Mouse (Mus musculus) embryonic facial prominence, embryonic 10.5 days (tissue): ENCODE results near the gene Rnf183. TPM values are rescaled to one million over a fixed set of nuclear protein-coding genes. Genes with fewer than 3 reads are reported as not detected.
A peak's percentile ranks its signal among the peaks of the same experiment; 100 is the strongest.

Experiments used
- DNase-seq: peaks from one replicate; pipeline ENCODE4 v3.0.0-alpha.2; 2017; ENCODE audit warnings: low spot score
- H3K27ac ChIP-seq: fragments of 300-500 bp; sonication (generic); replicated peaks from 2 replicates; pipeline ENCODE4 v1.5.1; 2016; ENCODE audit warnings: mild to moderate bottlenecking
- H3K27me3 ChIP-seq: fragments of 300-500 bp; sonication (generic); replicated peaks from 2 replicates; pipeline ENCODE4 v1.6.1; 2016; ENCODE audit warnings: low read depth, mild to moderate bottlenecking; ENCODE audit not compliant: poor library complexity, severe bottlenecking
- H3K36me3 ChIP-seq: fragments of 300-500 bp; sonication (generic); replicated peaks from 2 replicates; pipeline ENCODE4 v1.6.1; 2016; ENCODE audit warnings: mild to moderate bottlenecking, moderate library complexity
- H3K4me1 ChIP-seq: fragments of 300-500 bp; sonication (generic); 2 replicates; pipeline ENCODE4 v1.6.1; 2016
- H3K4me3 ChIP-seq: fragments of 300-500 bp; sonication (generic); 2 replicates; pipeline ENCODE4 v1.5.1; 2016; ENCODE audit warnings: mild to moderate bottlenecking, moderate library complexity
- H3K9me3 ChIP-seq: fragments of 300-500 bp; sonication (generic); 2 replicates; pipeline ENCODE4 v1.6.1; 2016; ENCODE audit warnings: mild to moderate bottlenecking
- WGBS: fragments of 180-500 bp; shearing (Covaris S2); methylation state at CpG from one replicate; pipeline ENCODE4 v1.1.7; 2016; 5-methylcytosine and 5-hydroxymethylcytosine counted together
- polyA plus RNA-seq: library from polyadenylated mRNA; unstranded; fragments of >200 nt; fragmentation: Nextera tagmentation; extraction: Ambion mirVana; gene quantifications from 2 replicates; pipeline ENCODE4 v1.2.1, GENCODE M21; 2016

Gene Rnf183
- polyA plus RNA-seq, 1 experiment from 2014 or later = not detected

- DNase-seq = no peak
- WGBS = 92% methylated on average over 3 of the region's 3 CpGs
- Histone ChIP-seq H3K9me3 (no peaks in the 10 kb centered on the region), H3K4me1 (no peaks in the 10 kb centered on the region), H3K36me3 (peaks cover 20% of the 10 kb centered on the region), H3K27me3 (no peaks in the 10 kb centered on the region), H3K4me3 (no peak overlapping the region), H3K27ac (no peak overlapping the region; the same call in 1 of the 2 replicates)
Observed at GRCm38 (mm10) chr4:62459081-62459480, 24.0 kb upstream of the Rnf183 start.

- DNase-seq = peak; percentile 45
- 65% methylated on average over 5 of the region's 5 CpGs for WGBS
- no peak overlapping the region for H3K4me3 ChIP-seq
- H3K36me3 ChIP-seq = 0 out of 2 replicates have a peak, but pooled peaks cover 3% of the 10 kb centered on the region
- no peak overlapping the region for H3K27ac ChIP-seq
- H3K9me3 ChIP-seq = no peaks in the 10 kb centered on the region
- H3K27me3 ChIP-seq = no peaks in the 10 kb centered on the region
- no peaks in the 10 kb centered on the region for H3K4me1 ChIP-seq
Observed at GRCm38 (mm10) chr4:62454995-62455394, 19.9 kb upstream of the Rnf183 start.

- Histone ChIP-seq H3K36me3 (no peaks in the 10 kb centered on the region), H3K4me3 (no peak overlapping the region), H3K4me1 (no peaks in the 10 kb centered on the region), H3K27me3 (no peaks in the 10 kb centered on the region), H3K9me3 (no peaks in the 10 kb centered on the region), H3K27ac (no peak overlapping the region)
- no peak for DNase-seq
- 78% methylated on average over 4 of the region's 4 CpGs for WGBS
Observed at GRCm38 (mm10) chr4:62440986-62441385, 5.9 kb upstream of the Rnf183 start.

GRCm38 (mm10) chr4:62440544-62440943, 5.5 kb upstream of the Rnf183 start:
- H3K4me1 ChIP-seq = no peaks in the 10 kb centered on the region
- 78% methylated on average over 4 of the region's 4 CpGs for WGBS
- no peaks in the 10 kb centered on the region for H3K27me3 ChIP-seq
- H3K27ac ChIP-seq = no peak overlapping the region
- H3K9me3 ChIP-seq = no peaks in the 10 kb centered on the region
- no peak for DNase-seq
- no peak overlapping the region for H3K4me3 ChIP-seq
- no peaks in the 10 kb centered on the region for H3K36me3 ChIP-seq

GRCm38 (mm10) chr4:62439793-62440192, 4.7 kb upstream of the Rnf183 start:
- Histone ChIP-seq H3K27me3 (no peaks in the 10 kb centered on the region), H3K4me1 (no peaks in the 10 kb centered on the region), H3K27ac (no peak overlapping the region), H3K4me3 (no peak overlapping the region), H3K36me3 (no peaks in the 10 kb centered on the region), H3K9me3 (no peaks in the 10 kb centered on the region)
- DNase-seq = no peak
- WGBS = 74% methylated on average over 4 of the region's 4 CpGs

- H3K9me3 ChIP-seq = no peaks in the 10 kb centered on the region
- H3K4me1 ChIP-seq = no peaks in the 10 kb centered on the region
- WGBS = 84% methylated on average over 7 of the region's 7 CpGs
- H3K27me3 ChIP-seq = no peaks in the 10 kb centered on the region
- H3K27ac ChIP-seq = no peak overlapping the region
- H3K36me3 ChIP-seq = no peaks in the 10 kb centered on the region
- DNase-seq = no peak
- no peak overlapping the region for H3K4me3 ChIP-seq
Observed at GRCm38 (mm10) chr4:62437871-62438270, 2.8 kb upstream of the Rnf183 start.

- DNase-seq = no peak
- Histone ChIP-seq H3K9me3 (no peaks in the 10 kb centered on the region), H3K27ac (no peak overlapping the region), H3K4me1 (no peaks in the 10 kb centered on the region), H3K36me3 (no peaks in the 10 kb centered on the region), H3K4me3 (no peak overlapping the region), H3K27me3 (no peaks in the 10 kb centered on the region)
- 89% methylated on average over 3 of the region's 3 CpGs for WGBS
Observed at GRCm38 (mm10) chr4:62437256-62437778, 2.3 kb upstream of the Rnf183 start.

- Histone ChIP-seq H3K4me3 (no peak overlapping the region), H3K27me3 (no peaks in the 10 kb centered on the region), H3K27ac (no peak overlapping the region), H3K4me1 (no peaks in the 10 kb centered on the region), H3K36me3 (no peaks in the 10 kb centered on the region), H3K9me3 (no peaks in the 10 kb centered on the region)
- WGBS = 78% methylated on average over 7 of the region's 7 CpGs
- DNase-seq = no peak
Observed at GRCm38 (mm10) chr4:62433939-62434870, 847 bp downstream of the Rnf183 start.

GRCm38 (mm10) chr4:62431522-62431921, 3.5 kb downstream of the Rnf183 start:
- Histone ChIP-seq H3K4me1 (no peaks in the 10 kb centered on the region), H3K27ac (no peak overlapping the region), H3K27me3 (no peaks in the 10 kb centered on the region), H3K36me3 (0 out of 2 replicates have a peak, but pooled peaks cover under 1% of the 10 kb centered on the region), H3K9me3 (no peaks in the 10 kb centered on the region), H3K4me3 (no peak overlapping the region)
- 85% methylated on average over 4 of the region's 4 CpGs for WGBS
- no peak for DNase-seq

- no peaks in the 10 kb centered on the region for H3K9me3 ChIP-seq
- H3K27ac ChIP-seq = no peak overlapping the region
Observed at GRCm38 (mm10) chr4:62430678-62431077, 4.4 kb downstream of the Rnf183 start.

GRCm38 (mm10) chr4:62429616-62430015, 5.4 kb downstream of the Rnf183 start:
- Histone ChIP-seq H3K27ac (no peak overlapping the region), H3K4me3 (no peak overlapping the region), H3K27me3 (no peaks in the 10 kb centered on the region), H3K9me3 (no peaks in the 10 kb centered on the region), H3K36me3 (peaks cover 19% of the 10 kb centered on the region), H3K4me1 (no peaks in the 10 kb centered on the region)
- WGBS = 90% methylated on average over 9 of the region's 9 CpGs
- DNase-seq = no peak

More at GRCm38 (mm10) chr4:62430678-62431077, 4.4 kb downstream of the Rnf183 start:
- Histone ChIP-seq H3K4me1 (no peaks in the 10 kb centered on the region), H3K27me3 (no peaks in the 10 kb centered on the region), H3K36me3 (peaks cover 9% of the 10 kb centered on the region), H3K4me3 (no peak overlapping the region)
- DNase-seq = no peak

GRCm38 (mm10) chr4:62427978-62428758, 6.9 kb downstream of the Rnf183 start:
- H3K27ac ChIP-seq = no peak overlapping the region
- H3K9me3 ChIP-seq = no peaks in the 10 kb centered on the region
- no peaks in the 10 kb centered on the region for H3K27me3 ChIP-seq

More at GRCm38 (mm10) chr4:62427978-62428758, 6.9 kb downstream of the Rnf183 start:
- DNase-seq = no peak
- Histone ChIP-seq H3K4me1 (no peaks in the 10 kb centered on the region), H3K4me3 (no peak overlapping the region), H3K36me3 (peaks cover 34% of the 10 kb centered on the region)
- WGBS = 77% methylated on average over 17 of the region's 17 CpGs
